Mouse (Mus musculus) embryonic facial prominence, embryonic 11.5 days (tissue): Measurements from ENCODE around the gene Kcnj16. TPM values are rescaled to one million over a fixed set of nuclear protein-coding genes. Genes with fewer than 3 reads are reported as not detected.

Experiments
- ATAC-seq: fragments of 200-750 bp; cut with Nextera tagmentation; replicated peaks from 2 replicates; pipeline ENCODE4 v1.8.0; 2017; ENCODE audit warnings: low read depth; ENCODE audit not compliant: insufficient number of reproducible peaks, low FRiP score, low TSS enrichment
- DNase-seq: peaks from one replicate; pipeline ENCODE4 v3.0.0-alpha.2; 2015; ENCODE audit warnings: low spot score
- H3K27ac ChIP-seq: fragments of 300-500 bp; sonication (generic); replicated peaks from 2 replicates; pipeline ENCODE4 v1.5.1; 2014; ENCODE audit warnings: mild to moderate bottlenecking, low read depth, low read length, control low read depth
- H3K27me3 ChIP-seq: fragments of 300-500 bp; sonication (generic); 2 replicates; pipeline ENCODE4 v1.6.1; 2014; ENCODE audit warnings: mild to moderate bottlenecking, low read length, moderate library complexity, mixed read lengths; ENCODE audit not compliant: control insufficient read depth, insufficient read depth
- H3K36me3 ChIP-seq: fragments of 300-500 bp; sonication (generic); replicated peaks from 2 replicates; pipeline ENCODE4 v1.6.1; 2014; ENCODE audit warnings: low read depth, mild to moderate bottlenecking, low read length, moderate library complexity, mixed read lengths; ENCODE audit not compliant: control insufficient read depth, insufficient read depth
- H3K4me1 ChIP-seq: fragments of 300-500 bp; sonication (generic); 2 replicates; pipeline ENCODE4 v1.6.1; 2014; ENCODE audit warnings: low read length, mixed read lengths; ENCODE audit not compliant: control insufficient read depth, insufficient read depth
- H3K4me2 ChIP-seq: fragments of 300-500 bp; sonication (generic); 2 replicates; pipeline ENCODE4 v1.6.1; 2014; ENCODE audit warnings: low read depth, mild to moderate bottlenecking, control low read depth, low read length, moderate library complexity
- H3K4me3 ChIP-seq: fragments of 300-500 bp; sonication (generic); 2 replicates; pipeline ENCODE4 v1.5.1; 2014; ENCODE audit warnings: low read depth, low read length, control low read depth
- H3K9ac ChIP-seq: fragments of 300-500 bp; sonication (generic); replicated peaks from 2 replicates; pipeline ENCODE4 v1.6.1; 2014; ENCODE audit warnings: mild to moderate bottlenecking, control low read depth, low read length
- H3K9me3 ChIP-seq: fragments of 300-500 bp; sonication (generic); replicated peaks from 2 replicates; pipeline ENCODE4 v1.6.1; 2016; ENCODE audit warnings: mild to moderate bottlenecking, low read length, inconsistent platforms, mixed read lengths; ENCODE audit not compliant: control insufficient read depth
- whole genome bisulfite sequencing: fragments of 180-500 bp; shearing (Covaris S2); extraction: QIAGEN DNeasy Blood & Tissue Kit; methylation state at CpG from one replicate; pipeline ENCODE4 v1.1.7; 2014; 5-methylcytosine and 5-hydroxymethylcytosine counted together
- polyA plus RNA-seq: library from polyadenylated mRNA; unstranded; fragments of >200 nt; fragmentation: Nextera tagmentation; extraction: Ambion mirVana; gene quantifications from 2 replicates; pipeline ENCODE4 v1.2.1, GENCODE M21; 2014

The Kcnj16 gene
- polyA plus RNA-seq, 1 experiment from 2014 or later, result 0.42 TPM

- WGBS, result 50% methylated on average over 5 of the region's 5 CpGs
- DNase-seq (no peak), ATAC-seq (no peak)
- no peaks in the 10 kb centered on the region for H3K36me3 ChIP-seq
- no peaks in the 10 kb centered on the region for H3K9me3 ChIP-seq
- no peak overlapping the region for H3K4me3 ChIP-seq
- no peaks in the 10 kb centered on the region for H3K4me1 ChIP-seq
- no peaks in the 10 kb centered on the region for H3K27me3 ChIP-seq
- no peak overlapping the region for H3K27ac ChIP-seq
- no peak overlapping the region for H3K4me2 ChIP-seq
- no peak overlapping the region for H3K9ac ChIP-seq
These were observed 92.4 kb downstream of the Kcnj16 start for GRCm38 (mm10) chr11:111060216-111060615.

GRCm38 (mm10) chr11:111064751-111065527 lies 97.1 kb downstream of the Kcnj16 start:
- Histone ChIP-seq H3K27me3 (no peaks in the 10 kb centered on the region), H3K9ac (peak overlapping the region; percentile 64), H3K4me2 (peak overlapping the region; percentile 95), H3K4me1 (no peaks in the 10 kb centered on the region), H3K9me3 (no peaks in the 10 kb centered on the region), H3K4me3 (peak overlapping the region; percentile 62), H3K27ac (no peak overlapping the region), H3K36me3 (no peaks in the 10 kb centered on the region)
- WGBS, result under 1% methylated on average over 24 of the region's 25 CpGs
- ATAC-seq (no peak), DNase-seq (peak; percentile 87)

- Histone ChIP-seq H3K4me2 (peak within 1 kb of the TSS; percentile 95), H3K27ac (peak within 1 kb of the TSS; percentile 35; the same call in 1 of the 2 replicates), H3K9me3 (no peaks in the 10 kb centered on the region), H3K27me3 (no peaks in the 10 kb centered on the region), H3K4me3 (peak within 1 kb of the TSS; percentile 62), H3K4me1 (no peaks in the 10 kb centered on the region), H3K36me3 (no peaks in the 10 kb centered on the region), H3K9ac (peak within 1 kb of the TSS; percentile 64)
- peak; percentile 99 for ATAC-seq
- peak; percentile 95 for DNase-seq
- WGBS, result under 1% methylated on average over 28 of the region's 28 CpGs
These were observed 97.9 kb downstream of the Kcnj16 start, which contains the start of gene Kcnj2 for GRCm38 (mm10) chr11:111065635-111066298. Gene Kcnj2, plus strand, starts transcription at chr11:111066164.

GRCm38 (mm10) chr11:111066299-111066691 lies 98.5 kb downstream of the Kcnj16 start:
- peak overlapping the region; percentile 60 for H3K9ac ChIP-seq
- ATAC-seq (peak; percentile 74), DNase-seq (peak; percentile 41)
- peak overlapping the region; percentile 95 for H3K4me2 ChIP-seq
- H3K27ac ChIP-seq, result no peak overlapping the region
- under 1% methylated on average over 9 of the region's 9 CpGs for WGBS
- no peaks in the 10 kb centered on the region for H3K27me3 ChIP-seq
- no peaks in the 10 kb centered on the region for H3K4me1 ChIP-seq
- H3K36me3 ChIP-seq, result no peaks in the 10 kb centered on the region
- H3K9me3 ChIP-seq, result no peaks in the 10 kb centered on the region
- peak overlapping the region; percentile 62 for H3K4me3 ChIP-seq

GRCm38 (mm10) chr11:111067787-111068186 lies 100.0 kb downstream of the Kcnj16 start:
- WGBS, result 59% methylated on average over 3 of the region's 3 CpGs
- H3K27me3 ChIP-seq, result no peaks in the 10 kb centered on the region
- no peaks in the 10 kb centered on the region for H3K4me1 ChIP-seq
- H3K4me2 ChIP-seq, result peak overlapping the region; percentile 23; the same call in 1 of the 2 replicates
- DNase-seq (no peak), ATAC-seq (no peak)
- no peaks in the 10 kb centered on the region for H3K9me3 ChIP-seq
- no peak overlapping the region for H3K27ac ChIP-seq
- no peaks in the 10 kb centered on the region for H3K36me3 ChIP-seq
- H3K4me3 ChIP-seq, result peak overlapping the region; percentile 62; the same call in 1 of the 2 replicates
- no peak overlapping the region for H3K9ac ChIP-seq

GRCm38 (mm10) chr11:111070460-111070859 lies 102.6 kb downstream of the Kcnj16 start:
- H3K36me3 ChIP-seq, result no peaks in the 10 kb centered on the region
- no peaks in the 10 kb centered on the region for H3K27me3 ChIP-seq
- no peak overlapping the region for H3K27ac ChIP-seq
- H3K9ac ChIP-seq, result no peak overlapping the region
- DNase-seq, result no peak
- no peaks in the 10 kb centered on the region for H3K9me3 ChIP-seq
- no peak overlapping the region for H3K4me2 ChIP-seq
- no peak overlapping the region for H3K4me3 ChIP-seq
- ATAC-seq, result no peak
- H3K4me1 ChIP-seq, result no peaks in the 10 kb centered on the region

GRCm38 (mm10) chr11:111074131-111074530 lies 106.3 kb downstream of the Kcnj16 start:
- Histone ChIP-seq H3K9me3 (no peaks in the 10 kb centered on the region), H3K4me2 (no peak overlapping the region), H3K4me1 (no peaks in the 10 kb centered on the region), H3K27me3 (no peaks in the 10 kb centered on the region), H3K27ac (no peak overlapping the region), H3K4me3 (no peak overlapping the region), H3K9ac (no peak overlapping the region), H3K36me3 (no peaks in the 10 kb centered on the region)
- no peak for DNase-seq
- ATAC-seq, result no peak
